Mouse (Mus musculus): ENCODE data around the gene Lbhd2.

DNA sequence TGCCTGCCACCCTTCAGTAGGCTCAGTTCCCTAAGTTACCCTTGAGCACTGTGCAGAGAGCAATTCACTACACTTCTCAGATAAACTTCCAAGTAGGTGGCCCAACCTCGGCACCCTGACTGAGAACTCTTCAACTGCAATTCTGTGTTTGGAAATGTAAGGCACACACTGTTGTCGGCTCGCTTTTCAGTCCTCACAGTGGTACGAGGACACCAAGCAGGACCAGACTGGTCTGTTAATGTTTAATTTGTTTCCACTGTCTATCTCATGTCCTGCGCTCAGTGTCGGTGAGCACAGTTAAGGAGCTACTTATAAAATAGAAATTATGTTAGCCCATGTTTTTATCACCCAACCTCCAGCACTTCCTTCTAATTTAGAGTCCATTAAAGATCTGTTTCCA is 33.2 kb upstream of the Lbhd2 start:
- TF ChIP-seq CTCF (IDR thresholded peaks at IDR 0.05; ENCODE audit: control insufficient read depth, insufficient read depth, insufficient read length): no peak
- TF ChIP-seq MAX (IDR thresholded peaks at IDR 0.05): no peak
- no peak for TF ChIP-seq MYOG (IDR thresholded peaks at IDR 0.05; ENCODE audit: control insufficient read depth, extremely low read depth, insufficient read length)
- TF ChIP-seq USF1 (IDR thresholded peaks at IDR 0.05; ENCODE audit: low read depth): no peak
- TF ChIP-seq FOSL1 (IDR thresholded peaks at IDR 0.05; ENCODE audit: insufficient read depth, low read length, poor library complexity, severe bottlenecking): no peak
- TF ChIP-seq CEBPB (IDR thresholded peaks at IDR 0.05; ENCODE audit: low read depth): no peak
- TF ChIP-seq MYOD1 (IDR thresholded peaks at IDR 0.05; ENCODE audit: control insufficient read depth, insufficient read length, low read depth): no peak

Measured in C2C12 (cell line).